Mouse (Mus musculus): ENCODE results near the gene Fam122b. TPM values are rescaled to one million over a fixed set of nuclear protein-coding genes. Genes with fewer than 3 reads are reported as not detected.
A peak's percentile ranks its signal among the peaks of the same experiment; 100 is the strongest.

Gene Fam122b
- polyA plus RNA-seq, 1 experiment from 2014 or later, result 15.6 TPM

DNA sequence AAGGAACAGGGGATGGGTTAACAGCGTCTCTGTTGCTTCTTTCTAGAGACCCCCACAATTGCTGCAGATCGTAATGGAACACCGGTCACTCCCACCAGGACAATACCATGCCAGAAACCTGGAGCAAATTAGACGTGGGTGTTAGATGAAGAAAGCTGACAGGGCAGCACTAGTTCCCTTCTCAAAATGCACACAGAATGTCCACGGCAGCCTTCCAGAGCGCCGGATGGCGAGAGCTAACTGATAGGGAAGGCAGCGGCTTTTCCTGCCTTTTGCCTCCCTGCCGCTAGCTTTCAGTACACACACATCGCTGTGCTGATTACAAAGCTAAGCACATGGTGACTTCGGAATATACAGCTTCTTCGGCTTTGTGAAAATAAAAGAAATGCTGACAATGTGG lies 37.6 kb downstream of the Fam122b start:
- peaks cover 3% of the 10 kb centered on the region; the same call in 1 of the 2 replicates for H3K4me1 ChIP-seq
- H3K9ac ChIP-seq, result peak overlapping the region; percentile 27; the same call in 1 of the 2 replicates
- H3K9me3 ChIP-seq, result no peaks in the 10 kb centered on the region
- peak overlapping the region; percentile 56 for H3K4me2 ChIP-seq
- WGBS, result 35% methylated on average over 13 of the region's 13 CpGs
- peak overlapping the region; percentile 78 for H3K27ac ChIP-seq
- no peaks in the 10 kb centered on the region for H3K36me3 ChIP-seq
- ATAC-seq (ENCODE audit: borderline replicate concordance, extremely low read depth, low FRiP score, low TSS enrichment), result no peak
- peak overlapping the region; percentile 30 for H3K4me3 ChIP-seq
- H3K27me3 ChIP-seq, result no peaks in the 10 kb centered on the region

DNA sequence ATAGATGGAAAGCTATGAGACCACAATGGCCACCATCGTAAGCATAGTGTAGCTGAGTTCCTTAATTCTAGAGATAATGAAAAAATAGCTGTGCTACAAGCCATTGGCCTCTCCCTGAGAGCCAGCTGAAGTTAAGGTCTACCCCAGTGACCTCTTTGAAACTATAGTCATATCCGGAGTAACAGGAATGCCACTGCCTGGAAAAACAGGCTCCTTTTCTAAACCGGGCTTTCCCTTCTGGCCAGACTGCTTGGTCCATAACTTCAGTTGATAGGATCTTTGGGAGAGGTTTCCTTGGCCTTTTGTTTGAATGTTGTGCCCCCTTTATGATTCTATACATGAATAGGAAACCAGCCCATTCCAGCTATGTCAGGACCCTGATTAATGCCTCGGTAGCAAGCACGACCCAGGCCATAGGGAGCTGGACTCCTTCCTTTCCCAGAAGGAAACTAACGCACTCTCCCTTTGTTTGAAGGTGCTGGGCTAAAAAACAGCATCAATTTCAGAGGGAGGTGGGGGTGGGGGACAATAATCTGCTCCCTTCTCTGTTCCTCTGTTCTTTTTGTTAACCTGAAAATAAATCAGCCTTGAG lies 45.2 kb downstream of the Fam122b start:
- Histone ChIP-seq H3K27me3 (no peaks in the 10 kb centered on the region), H3K4me2 (no peak overlapping the region), H3K4me1 (0 out of 2 replicates have a peak, but pooled peaks cover 10% of the 10 kb centered on the region), H3K9ac (no peak overlapping the region), H3K4me3 (no peak overlapping the region), H3K36me3 (no peaks in the 10 kb centered on the region), H3K9me3 (no peaks in the 10 kb centered on the region), H3K27ac (no peak overlapping the region)
- no peak for ATAC-seq (ENCODE audit: borderline replicate concordance, extremely low read depth, low FRiP score, low TSS enrichment)
- 58% methylated on average over 6 of the region's 6 CpGs for WGBS

- Histone ChIP-seq H3K36me3 (no peaks in the 10 kb centered on the region), H3K9ac (no peak overlapping the region), H3K4me1 (0 out of 2 replicates have a peak, but pooled peaks cover 10% of the 10 kb centered on the region), H3K4me3 (no peak overlapping the region), H3K27ac (peak overlapping the region; percentile 19; the same call in 1 of the 2 replicates), H3K9me3 (no peaks in the 10 kb centered on the region), H3K27me3 (no peaks in the 10 kb centered on the region), H3K4me2 (no peak overlapping the region)
- 71% methylated on average over 9 of the region's 9 CpGs for WGBS
- ATAC-seq (ENCODE audit: borderline replicate concordance, extremely low read depth, low FRiP score, low TSS enrichment), result no peak
Measured at GRCm38 (mm10) chrX:53220855-53221254, 48.8 kb downstream of the Fam122b start.

DNA sequence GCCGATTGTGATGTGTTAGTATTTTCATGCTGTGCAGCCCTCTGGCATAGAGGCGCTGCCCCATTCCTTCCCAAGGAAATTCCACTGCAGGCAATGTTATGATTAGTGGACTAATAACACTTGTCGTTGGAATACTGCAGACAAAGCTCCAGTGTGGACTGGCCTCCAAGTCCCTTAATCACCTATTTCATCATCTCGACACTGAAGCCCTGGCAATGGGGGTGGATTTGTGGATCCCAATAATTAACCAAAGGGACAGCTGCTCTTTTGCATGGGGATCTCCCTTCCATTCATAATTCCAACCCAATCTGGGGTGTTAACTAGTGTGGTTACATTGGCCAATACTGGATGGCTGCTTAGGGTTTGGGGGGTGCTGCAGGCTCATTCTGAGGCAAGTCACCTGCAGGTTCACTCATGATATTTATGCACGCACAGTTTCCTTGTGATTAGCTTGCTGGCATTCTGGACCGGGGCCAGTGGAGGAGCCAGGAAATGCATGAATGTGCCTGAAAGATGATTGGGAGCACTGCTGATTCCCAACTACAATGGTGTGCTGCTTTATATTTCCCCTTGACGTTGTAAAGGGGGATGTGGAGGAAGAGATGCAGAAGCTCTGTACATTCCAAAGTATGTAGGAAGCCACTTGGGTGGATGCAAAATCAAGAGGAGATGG lies 54.9 kb downstream of the Fam122b start:
- Histone ChIP-seq H3K4me3 (no peak overlapping the region), H3K9me3 (no peaks in the 10 kb centered on the region), H3K36me3 (no peaks in the 10 kb centered on the region), H3K9ac (no peak overlapping the region), H3K4me2 (no peak overlapping the region), H3K4me1 (peaks cover 33% of the 10 kb centered on the region), H3K27ac (peak overlapping the region; percentile 88), H3K27me3 (no peaks in the 10 kb centered on the region)
- peak; percentile 62; the same call in 1 of the 2 replicates for ATAC-seq (ENCODE audit: borderline replicate concordance, extremely low read depth, low FRiP score, low TSS enrichment)
- 32% methylated on average over 7 of the region's 7 CpGs for WGBS

DNA sequence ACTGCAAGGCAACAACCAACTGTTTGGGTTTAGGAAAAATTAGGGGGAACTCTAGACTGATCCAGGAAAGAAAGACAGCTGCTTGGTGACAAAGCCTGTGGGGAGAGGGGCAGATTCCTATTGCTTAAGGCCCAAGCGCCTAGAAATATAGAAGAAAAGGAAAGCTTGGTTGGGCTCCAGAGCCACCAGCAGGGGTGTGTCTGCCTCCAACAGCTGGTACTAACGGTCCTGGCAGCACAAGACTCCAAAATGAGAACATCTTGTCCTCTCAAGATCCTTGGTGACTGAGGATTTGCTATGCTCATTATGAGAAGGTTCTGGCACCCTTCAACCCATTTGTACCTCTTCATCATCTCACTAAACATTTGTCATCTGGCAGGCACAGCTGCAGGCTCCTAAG lies 55.8 kb downstream of the Fam122b start:
- H3K4me2 ChIP-seq, result no peak overlapping the region
- H3K4me1 ChIP-seq, result peaks cover 42% of the 10 kb centered on the region
- H3K9ac ChIP-seq, result no peak overlapping the region
- ATAC-seq (ENCODE audit: borderline replicate concordance, extremely low read depth, low FRiP score, low TSS enrichment), result peak; percentile 33; the same call in 1 of the 2 replicates
- WGBS, result 46% methylated on average over 2 of the region's 2 CpGs
- no peaks in the 10 kb centered on the region for H3K9me3 ChIP-seq
- no peaks in the 10 kb centered on the region for H3K27me3 ChIP-seq
- no peaks in the 10 kb centered on the region for H3K36me3 ChIP-seq
- no peak overlapping the region for H3K4me3 ChIP-seq
- H3K27ac ChIP-seq, result peak overlapping the region; percentile 88

- WGBS, result 34% methylated on average over 9 of the region's 9 CpGs
- ATAC-seq (ENCODE audit: borderline replicate concordance, extremely low read depth, low FRiP score, low TSS enrichment), result peak; percentile 50; the same call in 1 of the 2 replicates
- H3K4me2 ChIP-seq, result no peak overlapping the region
- peaks cover 52% of the 10 kb centered on the region for H3K4me1 ChIP-seq
- H3K9ac ChIP-seq, result no peak overlapping the region
- peak overlapping the region; percentile 88 for H3K27ac ChIP-seq
- no peak overlapping the region for H3K4me3 ChIP-seq
- H3K9me3 ChIP-seq, result no peaks in the 10 kb centered on the region
- no peaks in the 10 kb centered on the region for H3K36me3 ChIP-seq
- H3K27me3 ChIP-seq, result no peaks in the 10 kb centered on the region
Measured at GRCm38 (mm10) chrX:53212485-53212884, 57.1 kb downstream of the Fam122b start.

GRCm38 (mm10) chrX:53211756-53212483 lies 57.7 kb downstream of the Fam122b start:
- no peaks in the 10 kb centered on the region for H3K27me3 ChIP-seq
- ATAC-seq (ENCODE audit: borderline replicate concordance, extremely low read depth, low FRiP score, low TSS enrichment), result peak; percentile 89
- H3K9ac ChIP-seq, result no peak overlapping the region
- H3K4me1 ChIP-seq, result peaks cover 52% of the 10 kb centered on the region
- WGBS, result 24% methylated on average over 7 of the region's 7 CpGs
- H3K9me3 ChIP-seq, result no peaks in the 10 kb centered on the region
- H3K4me2 ChIP-seq, result no peak overlapping the region
- H3K4me3 ChIP-seq, result no peak overlapping the region
- H3K27ac ChIP-seq, result peak overlapping the region; percentile 88
- no peaks in the 10 kb centered on the region for H3K36me3 ChIP-seq

- no peak overlapping the region for H3K9ac ChIP-seq
Measured at GRCm38 (mm10) chrX:53209431-53209830, 60.2 kb downstream of the Fam122b start.

DNA sequence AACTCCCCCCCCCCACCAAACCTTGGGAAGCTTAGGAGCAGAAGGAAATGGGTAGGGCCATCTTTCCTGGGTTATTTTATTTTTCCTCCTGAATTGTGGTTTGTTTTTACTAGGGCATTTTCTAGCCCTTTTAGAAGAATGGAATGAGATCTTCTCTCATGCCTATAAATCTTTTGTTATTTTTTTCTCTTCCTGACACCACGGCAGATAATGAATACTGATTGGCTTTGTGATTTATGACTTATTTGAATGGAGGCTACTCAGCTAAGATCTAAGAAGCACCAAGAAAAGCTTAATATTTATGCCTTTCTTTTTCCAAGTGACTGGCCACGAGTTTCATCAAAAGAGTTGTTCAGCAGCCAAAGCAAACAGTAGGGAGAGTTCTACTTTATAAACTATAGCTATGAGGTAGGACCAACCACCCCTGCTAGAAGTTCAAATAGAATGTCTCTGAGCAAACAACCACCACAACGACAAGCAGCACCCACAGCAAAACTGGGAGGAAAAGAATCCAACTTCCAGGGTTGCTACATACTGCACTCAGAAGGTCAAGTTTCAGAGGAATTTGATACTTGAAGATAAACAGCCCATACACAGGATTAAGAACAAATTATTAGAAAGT lies 64.8 kb downstream of the Fam122b start:
- Histone ChIP-seq H3K36me3 (no peaks in the 10 kb centered on the region), H3K9ac (no peak overlapping the region), H3K27me3 (no peaks in the 10 kb centered on the region), H3K4me1 (peaks cover 22% of the 10 kb centered on the region), H3K4me3 (no peak overlapping the region), H3K4me2 (no peak overlapping the region), H3K9me3 (no peaks in the 10 kb centered on the region), H3K27ac (peak overlapping the region; percentile 64)
- no peak for ATAC-seq (ENCODE audit: borderline replicate concordance, extremely low read depth, low FRiP score, low TSS enrichment)
- 17% methylated on average over 3 of the region's 3 CpGs for WGBS

More at GRCm38 (mm10) chrX:53209431-53209830, 60.2 kb downstream of the Fam122b start:
- WGBS, result 52% methylated on average over 7 of the region's 7 CpGs
- Histone ChIP-seq H3K27ac (peak overlapping the region; percentile 76), H3K4me3 (no peak overlapping the region), H3K4me2 (no peak overlapping the region), H3K27me3 (no peaks in the 10 kb centered on the region), H3K4me1 (peaks cover 46% of the 10 kb centered on the region), H3K36me3 (no peaks in the 10 kb centered on the region), H3K9me3 (no peaks in the 10 kb centered on the region)
- no peak for ATAC-seq (ENCODE audit: borderline replicate concordance, extremely low read depth, low FRiP score, low TSS enrichment)

DNA sequence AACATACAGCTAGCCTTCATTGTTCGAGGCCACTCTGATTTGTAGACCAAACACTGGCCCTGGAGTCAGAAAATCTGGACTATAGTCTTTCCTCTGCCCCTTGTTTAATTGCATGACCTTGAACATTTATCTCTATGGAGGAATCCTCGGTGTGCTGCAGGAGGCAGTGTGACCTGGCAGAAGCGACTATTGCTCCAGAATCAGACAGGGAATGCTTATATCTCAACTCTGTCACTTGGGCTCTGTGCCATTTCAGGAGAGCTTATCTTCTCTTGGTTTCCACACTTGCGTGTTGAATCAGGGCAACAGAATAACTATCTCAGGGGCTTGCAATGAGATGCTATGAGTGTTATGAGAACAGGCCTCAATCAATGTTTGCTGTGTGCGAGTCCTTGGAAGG lies 68.0 kb downstream of the Fam122b start:
- ATAC-seq (ENCODE audit: borderline replicate concordance, extremely low read depth, low FRiP score, low TSS enrichment), result no peak
- Histone ChIP-seq H3K9ac (no peak overlapping the region), H3K27ac (no peak overlapping the region), H3K4me1 (0 out of 2 replicates have a peak, but pooled peaks cover 2% of the 10 kb centered on the region), H3K27me3 (no peaks in the 10 kb centered on the region), H3K4me2 (no peak overlapping the region), H3K36me3 (no peaks in the 10 kb centered on the region), H3K9me3 (no peaks in the 10 kb centered on the region), H3K4me3 (no peak overlapping the region)
- WGBS, result 54% methylated on average over 5 of the region's 5 CpGs

DNA sequence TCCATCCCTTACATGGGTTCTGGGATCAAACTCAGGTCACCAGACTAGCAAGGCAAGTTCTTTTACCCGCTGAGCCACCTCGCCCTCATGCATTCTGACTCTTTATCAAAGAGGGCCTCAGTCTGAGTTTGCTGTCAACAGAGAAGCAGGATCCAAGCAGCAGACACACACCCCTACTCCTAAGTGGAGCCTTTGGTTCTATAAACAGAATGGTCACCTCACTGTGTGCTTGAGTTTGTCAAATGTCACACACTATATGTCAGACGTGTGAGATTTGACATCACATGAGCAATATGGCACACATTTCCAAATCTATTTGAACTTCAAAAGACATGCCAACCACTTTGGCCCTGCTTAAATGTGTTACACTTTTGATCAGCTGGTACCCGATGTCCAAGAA lies 71.9 kb downstream of the Fam122b start:
- no peaks in the 10 kb centered on the region for H3K27me3 ChIP-seq
- H3K4me2 ChIP-seq, result no peak overlapping the region
- H3K9ac ChIP-seq, result no peak overlapping the region
- H3K27ac ChIP-seq, result no peak overlapping the region
- H3K4me3 ChIP-seq, result no peak overlapping the region
- WGBS, result 61% methylated on average over 4 of the region's 4 CpGs
- no peak for ATAC-seq (ENCODE audit: borderline replicate concordance, extremely low read depth, low FRiP score, low TSS enrichment)
- no peaks in the 10 kb centered on the region for H3K9me3 ChIP-seq
- H3K36me3 ChIP-seq, result no peaks in the 10 kb centered on the region
- H3K4me1 ChIP-seq, result no peaks in the 10 kb centered on the region
